Mouse (Mus musculus) heart, postnatal 10 days (tissue): ENCODE data around the gene Fer1l4. TPM values are rescaled to one million over a fixed set of nuclear protein-coding genes. Genes with fewer than 3 reads are reported as not detected.
A peak's percentile ranks its signal among the peaks of the same experiment; 100 is the strongest.

Experiments
- DNase-seq, 2 experiments: peaks; one replicate each; pipeline ENCODE4 v3.0.0; 2021
- intact Hi-C: fragments of 180-260 bp; cut with DNase I; formaldehyde crosslinking; loops from one replicate; pipeline ENCODE4 v1.15.1; 2025
- total RNA-seq, 2 experiments: library from RNA; stranded (reverse); gene quantifications; 2 replicates each; pipeline ENCODE4 v1.2.3; 2021

Gene Fer1l4
- total RNA-seq, 2 experiments from 2014 or later = not detected

DNA sequence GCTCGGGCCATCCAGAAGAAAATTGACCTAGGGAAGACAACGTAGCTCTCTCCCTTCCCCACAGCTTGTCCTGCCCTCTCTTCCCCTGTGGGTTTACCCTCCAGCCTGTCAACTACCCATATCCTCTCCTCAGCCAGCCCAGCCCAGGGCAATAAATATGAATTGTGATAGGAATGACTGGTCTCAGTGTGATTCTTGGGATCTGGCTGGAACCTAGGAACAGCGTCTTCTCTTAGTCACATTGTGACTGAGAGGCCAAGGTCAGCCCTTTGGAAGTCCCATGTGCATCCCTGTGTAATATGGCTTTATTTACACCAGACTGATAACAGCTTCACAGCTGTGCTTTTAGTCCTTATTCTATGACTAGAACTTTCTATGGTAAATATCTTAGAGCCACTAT is 34.6 kb downstream of the Fer1l4 start:
- intact Hi-C loops = no loop called here
- no peak for DNase-seq

DNA sequence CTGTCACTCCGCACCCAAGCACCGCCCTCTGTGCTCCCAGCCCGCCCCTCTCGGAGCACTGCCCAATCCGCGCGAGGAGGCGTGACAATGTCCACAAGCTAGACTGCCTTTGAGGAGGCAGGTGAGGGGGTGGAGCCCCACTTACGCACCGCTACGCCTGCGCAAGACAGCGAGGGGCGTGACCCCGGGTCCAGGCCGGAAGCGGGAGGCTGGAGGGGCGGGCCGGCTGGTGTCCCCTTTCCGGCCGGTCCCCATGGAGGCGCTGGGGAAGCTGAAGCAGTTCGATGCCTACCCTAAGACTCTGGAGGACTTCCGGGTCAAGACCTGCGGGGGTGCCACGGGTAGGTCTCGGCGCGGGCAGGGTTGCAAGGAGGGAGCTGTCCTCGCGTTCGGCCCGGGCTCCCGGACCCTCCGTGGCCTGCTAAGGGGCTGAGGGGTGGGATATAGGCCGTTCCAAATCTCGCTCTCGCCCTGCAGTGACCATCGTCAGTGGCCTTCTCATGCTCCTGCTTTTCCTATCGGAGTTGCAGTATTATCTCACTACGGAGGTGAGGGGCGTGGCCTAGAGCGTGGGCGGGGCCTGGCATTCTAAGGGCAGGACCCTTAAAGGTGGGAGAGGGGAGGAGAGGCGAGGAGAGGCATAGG is 44.7 kb downstream of the Fer1l4 start, which contains the start of the genes 6430550D23Rik and Ergic3:
6430550D23Rik (minus strand) TSS at position 90 of the 645 bp plus-strand sequence.
Ergic3 (plus strand) TSS at position 158 of the 645 bp plus-strand sequence.
- intact Hi-C loops = loop anchor here (5.0 kb wide), 1 partner anchor 99 kb away; no protein-coding TSS in a partner anchor
- DNase-seq = peak; percentile 99

DNA sequence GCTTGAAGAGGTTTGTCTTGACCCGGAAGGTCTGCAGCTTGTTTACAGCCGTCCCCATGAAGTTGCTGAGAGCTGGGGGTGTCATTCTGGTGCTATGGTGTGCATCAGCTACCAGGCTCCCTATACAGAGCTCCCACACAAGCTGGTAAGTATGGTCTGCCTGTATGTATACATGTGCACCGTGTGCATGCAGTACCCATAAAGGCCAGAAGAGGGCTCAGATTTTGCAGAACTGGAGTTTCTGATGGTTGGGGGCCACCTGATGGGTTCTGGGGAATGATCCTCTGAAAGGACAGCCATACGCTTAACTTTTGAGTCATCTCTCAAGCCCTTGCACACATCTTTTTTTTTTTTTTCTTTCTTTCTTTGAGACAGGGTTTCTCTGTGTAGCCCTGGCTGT is 47.4 kb downstream of the Fer1l4 start:
- DNase-seq = no peak
- intact Hi-C loops = loop anchor here (5.0 kb wide), 1 partner anchor 102 kb away; no protein-coding TSS in a partner anchor

DNA sequence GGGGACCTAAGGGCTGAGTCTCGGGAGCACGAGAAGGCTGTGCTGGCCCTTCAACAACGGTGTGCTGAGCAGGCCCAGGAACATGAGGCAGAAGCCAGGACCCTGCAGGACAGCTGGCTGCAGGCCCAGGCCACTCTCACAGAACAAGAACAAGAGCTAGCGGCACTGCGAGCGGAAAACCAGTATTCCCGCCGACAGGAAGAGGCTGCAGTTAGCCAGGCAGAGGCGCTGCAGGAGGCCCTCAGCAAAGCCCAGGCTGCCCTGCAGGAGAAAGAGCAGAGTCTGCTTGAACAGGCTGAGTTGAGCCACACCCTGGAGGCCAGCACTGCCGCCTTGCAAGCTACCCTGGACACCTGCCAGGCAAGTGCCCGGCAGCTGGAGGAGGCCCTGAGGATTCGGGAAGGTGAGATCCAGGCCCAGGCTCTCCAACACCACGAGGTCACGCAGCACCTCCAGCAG is 60.9 kb downstream of the Fer1l4 start:
- intact Hi-C loops = no loop called here

DNA sequence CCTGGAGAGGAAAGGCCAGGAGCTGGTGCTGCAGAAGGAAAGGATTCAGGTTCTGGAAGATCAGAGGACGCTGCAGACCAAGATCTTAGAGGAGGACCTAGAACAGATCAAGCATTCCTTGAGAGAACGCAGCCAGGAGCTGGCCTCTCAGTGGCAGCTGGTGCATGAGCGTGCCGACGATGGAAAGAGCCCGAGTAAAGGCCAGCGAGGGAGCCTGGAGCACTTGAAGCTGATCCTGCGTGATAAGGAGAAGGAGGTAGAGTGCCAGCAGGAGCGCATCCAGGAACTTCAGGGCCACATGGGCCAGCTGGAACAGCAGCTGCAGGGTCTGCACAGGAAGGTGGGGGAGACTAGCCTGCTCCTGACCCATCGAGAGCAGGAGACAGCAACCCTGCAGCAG is 61.6 kb downstream of the Fer1l4 start:
- intact Hi-C loops = no loop called here
- DNase-seq = no peak

More for the DNA sequence above, 60.9 kb downstream of the Fer1l4 start:
- DNase-seq = peak; percentile 75 to 80

GRCm38 (mm10) chr2:155989085-155989484 is 63.7 kb downstream of the Fer1l4 start:
- no peak for DNase-seq
- intact Hi-C loops = no loop called here

GRCm38 (mm10) chr2:155987131-155987530 is 65.6 kb downstream of the Fer1l4 start:
- intact Hi-C loops = no loop called here
- no peak for DNase-seq

GRCm38 (mm10) chr2:155985776-155986175 is 67.0 kb downstream of the Fer1l4 start:
- DNase-seq = no peak

DNA sequence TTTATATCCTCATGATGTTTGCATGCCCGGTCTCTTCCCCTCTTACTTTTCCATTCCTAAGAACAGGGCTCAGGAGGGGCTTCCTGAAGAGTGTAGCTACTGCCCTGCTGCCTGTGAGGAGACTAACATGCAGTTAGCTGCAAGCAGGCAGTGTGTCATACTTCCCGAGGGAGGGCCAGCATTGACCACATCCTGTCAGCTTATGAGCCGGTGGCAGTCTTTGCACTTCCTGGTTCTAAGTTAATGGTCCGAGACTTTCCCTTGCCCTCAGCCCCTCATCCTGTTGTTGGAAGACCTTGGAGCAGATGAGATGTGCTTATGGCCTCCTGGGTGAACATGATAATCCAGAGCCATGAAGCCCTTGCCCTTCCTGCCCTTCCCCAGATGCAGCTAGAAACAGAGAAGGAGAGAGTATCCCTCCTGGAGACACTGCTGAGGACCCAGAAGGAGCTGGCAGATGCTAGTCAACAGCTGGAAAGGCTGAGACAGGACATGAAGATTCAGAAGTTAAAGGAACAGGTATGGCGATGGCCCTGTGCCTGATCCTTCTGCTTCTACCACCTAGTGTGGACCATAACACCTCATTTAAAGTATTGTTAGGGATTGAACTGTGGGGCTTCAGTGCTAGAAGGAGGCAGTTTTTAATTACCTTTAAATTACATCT is 73.3 kb downstream of the Fer1l4 start:
- peak; percentile 54 to 60 for DNase-seq
- intact Hi-C loops = no loop called here

More at GRCm38 (mm10) chr2:155985776-155986175, 67.0 kb downstream of the Fer1l4 start:
- intact Hi-C loops = no loop called here

DNA sequence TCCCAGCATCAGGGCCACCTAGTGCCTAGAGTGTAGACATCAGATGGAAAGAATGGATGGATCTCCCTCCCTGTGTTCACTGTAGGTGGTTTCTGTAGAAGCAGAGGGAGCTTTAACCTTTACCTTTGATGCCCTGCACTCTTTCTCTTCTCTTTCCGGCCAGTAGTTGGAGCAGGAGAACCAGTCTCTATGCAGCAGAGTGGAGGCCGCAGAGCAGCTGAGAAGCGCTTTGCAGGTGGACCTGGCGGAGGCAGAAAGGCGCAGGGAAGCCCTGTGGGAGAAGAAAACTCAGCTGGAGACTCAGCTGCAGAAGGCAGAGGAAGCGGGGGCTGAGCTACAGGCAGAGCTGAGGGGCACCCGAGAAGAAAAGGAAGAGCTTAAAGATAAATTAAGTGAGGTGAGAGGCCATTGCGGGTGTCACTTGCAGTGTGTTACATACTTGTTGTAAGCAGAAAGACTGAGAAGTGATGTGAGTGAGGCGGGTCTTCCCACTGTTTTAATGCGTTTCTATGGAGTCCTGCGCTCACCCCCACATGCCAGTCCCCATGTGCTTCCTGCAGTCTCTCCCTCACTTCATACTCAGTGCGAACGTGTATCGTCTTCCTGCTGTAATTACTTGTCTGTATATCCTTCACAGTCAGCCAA is 78.5 kb downstream of the Fer1l4 start:
- intact Hi-C loops = no loop called here

GRCm38 (mm10) chr2:155973348-155973747 is 79.4 kb downstream of the Fer1l4 start:
- intact Hi-C loops = no loop called here
- no peak for DNase-seq

More for the DNA sequence above, 78.5 kb downstream of the Fer1l4 start:
- DNase-seq = no peak

Other genes with a start within 250 kb of the Fer1l4 start
- 10 to 100 TPM; 16.3 to 16.8 TPM for gene BC029722, start 233.5 kb downstream of the Fer1l4 start, total RNA-seq
- gene Eif6, start 226.0 kb downstream of the Fer1l4 start, total RNA-seq = 10 to 100 TPM; 77.5 to 79.5 TPM
- not detected for gene Fam83c, start 218.1 kb downstream of the Fer1l4 start, total RNA-seq
- gene Uqcc1, start 122.6 kb downstream of the Fer1l4 start, total RNA-seq = 100 to 1,000 TPM; 184 to 197 TPM
- not detected for gene Gm15557, start 112.2 kb downstream of the Fer1l4 start, total RNA-seq
- gene Gdf5, start 107.6 kb downstream of the Fer1l4 start, total RNA-seq = not detected
- 10 to 100 TPM in 1 of 2 experiments, 1 to 10 TPM in 1; 8.8 to 11.1 TPM for gene Cep250, start 96.5 kb downstream of the Fer1l4 start, total RNA-seq
- gene 6430550D23Rik, start 45.0 kb downstream of the Fer1l4 start, total RNA-seq = under 1 TPM; 0.27 to 0.74 TPM
- 10 to 100 TPM; 80.4 to 94.0 TPM for gene Ergic3, start 44.9 kb downstream of the Fer1l4 start, total RNA-seq
- gene Spag4, start 12.2 kb upstream of the Fer1l4 start, total RNA-seq = 1 to 10 TPM in 1 of 2 experiments, under 1 TPM in 1; 0.72 to 1.1 TPM
- 10 to 100 TPM; 23.0 to 23.3 TPM for gene Cpne1, start 59.0 kb upstream of the Fer1l4 start, total RNA-seq
- 10 to 100 TPM; 31.5 to 33.5 TPM for gene Rbm12, start 59.0 kb upstream of the Fer1l4 start, total RNA-seq
- 10 to 100 TPM; 19.7 to 19.8 TPM for gene Gm28036, start 74.1 kb upstream of the Fer1l4 start, total RNA-seq
- gene Romo1, start 91.1 kb upstream of the Fer1l4 start, total RNA-seq = 100 to 1,000 TPM; 316 to 323 TPM
- 10 to 100 TPM; 59.7 to 60.7 TPM for gene Nfs1, start 91.2 kb upstream of the Fer1l4 start, total RNA-seq
- 100 to 1,000 TPM; 209 to 230 TPM for gene Rbm39, start 127.3 kb upstream of the Fer1l4 start, total RNA-seq
- gene Phf20, start 143.5 kb upstream of the Fer1l4 start, total RNA-seq = 10 to 100 TPM; 20.6 to 27.5 TPM